Mouse (Mus musculus) 416B (cell line): ENCODE results near the gene Epo.
A peak's percentile ranks its signal among the peaks of the same experiment; 100 is the strongest.

Experiments
- DNase-seq: peaks from one replicate; pipeline ENCODE4 v3.0.0; 2011; ENCODE audit warnings: low read depth

Epo gene

GRCm38 (mm10) chr5:137533117-137533827, at the start of gene Epo, which contains the start of gene Gnb2:
TSS of gene Epo (minus strand) at chr5:137533242.
TSS of gene Gnb2 (minus strand) at chr5:137533510.
- DNase-seq, result peak; percentile 99

- no peak for DNase-seq
Observed at GRCm38 (mm10) chr5:137582702-137583101, 49.7 kb upstream of the Epo start.

GRCm38 (mm10) chr5:137580246-137580645, 47.2 kb upstream of the Epo start:
- DNase-seq, result no peak

GRCm38 (mm10) chr5:137574470-137574901, 41.4 kb upstream of the Epo start:
- DNase-seq, result no peak

GRCm38 (mm10) chr5:137570691-137571586, 37.9 kb upstream of the Epo start:
- peak; percentile 97 for DNase-seq

- peak; percentile 89 for DNase-seq
Observed at GRCm38 (mm10) chr5:137570181-137570580, 37.1 kb upstream of the Epo start.

- DNase-seq, result peak; percentile 92
Observed at GRCm38 (mm10) chr5:137569665-137570064, 36.6 kb upstream of the Epo start, which contains the start of gene Tfr2. TSS of gene Tfr2 (plus strand) at chr5:137569840.

- no peak for DNase-seq
Observed at GRCm38 (mm10) chr5:137569031-137569430, 36.0 kb upstream of the Epo start.

GRCm38 (mm10) chr5:137568223-137568798, 35.3 kb upstream of the Epo start:
- DNase-seq, result no peak

GRCm38 (mm10) chr5:137566416-137566815, 33.4 kb upstream of the Epo start:
- no peak for DNase-seq

GRCm38 (mm10) chr5:137565744-137566143, 32.7 kb upstream of the Epo start:
- no peak for DNase-seq

- DNase-seq, result no peak
Observed at GRCm38 (mm10) chr5:137562965-137563364, 29.9 kb upstream of the Epo start.

GRCm38 (mm10) chr5:137561556-137561955, 28.5 kb upstream of the Epo start:
- DNase-seq, result no peak

- no peak for DNase-seq
Observed at GRCm38 (mm10) chr5:137553898-137554297, 20.9 kb upstream of the Epo start.

- no peak for DNase-seq
Observed at GRCm38 (mm10) chr5:137553411-137553837, 20.4 kb upstream of the Epo start, which contains the start of gene Actl6b. TSS of gene Actl6b (plus strand) at chr5:137553517.

GRCm38 (mm10) chr5:137553000-137553399, 20.0 kb upstream of the Epo start:
- DNase-seq, result no peak

GRCm38 (mm10) chr5:137551119-137551518, 18.1 kb upstream of the Epo start:
- DNase-seq, result peak; percentile 47

- no peak for DNase-seq
Observed at GRCm38 (mm10) chr5:137549840-137550239, 16.8 kb upstream of the Epo start.

- DNase-seq, result no peak
Observed at GRCm38 (mm10) chr5:137545596-137545995, 12.6 kb upstream of the Epo start.

- peak; percentile 54 for DNase-seq
Observed at GRCm38 (mm10) chr5:137544926-137545325, 11.9 kb upstream of the Epo start.

GRCm38 (mm10) chr5:137541768-137542540, 8.9 kb upstream of the Epo start:
- no peak for DNase-seq

- no peak for DNase-seq
Observed at GRCm38 (mm10) chr5:137540991-137541390, 7.9 kb upstream of the Epo start.
